Mouse (Mus musculus): Measurements from ENCODE around the gene Nudt16l1.

The Nudt16l1 gene

GRCm38 (mm10) chr16:4938461-4938860, at the start of gene Nudt16l1:
Gene Nudt16l1, plus strand, starts transcription at chr16:4938761.
- DNase-seq = no peak

GRCm38 (mm10) chr16:4890201-4890709, 48.3 kb upstream of the Nudt16l1 start:
- no peak for DNase-seq

DNA sequence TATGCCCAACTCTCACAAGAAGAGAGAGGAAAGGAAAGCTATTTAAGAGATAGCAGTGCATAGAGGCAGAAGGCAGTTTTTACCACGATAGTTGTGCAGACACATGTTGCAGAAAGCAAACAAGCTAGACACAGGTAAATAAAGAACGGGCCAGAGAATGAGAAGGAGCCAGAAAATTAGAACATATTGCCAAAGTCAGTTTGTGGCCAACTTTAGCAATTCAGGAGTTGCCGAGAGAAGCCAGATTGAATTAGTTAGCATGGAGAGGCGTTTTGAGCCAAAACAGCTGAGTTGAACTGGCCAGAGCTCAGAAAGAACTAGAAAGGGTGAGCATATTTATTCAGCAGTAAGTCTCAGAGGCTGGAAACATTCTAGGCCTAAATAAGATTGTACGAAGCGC, 46.4 kb upstream of the Nudt16l1 start:
- DNase-seq = no peak

- DNase-seq = no peak
These were observed 44.2 kb upstream of the Nudt16l1 start for GRCm38 (mm10) chr16:4894201-4894908.

DNA sequence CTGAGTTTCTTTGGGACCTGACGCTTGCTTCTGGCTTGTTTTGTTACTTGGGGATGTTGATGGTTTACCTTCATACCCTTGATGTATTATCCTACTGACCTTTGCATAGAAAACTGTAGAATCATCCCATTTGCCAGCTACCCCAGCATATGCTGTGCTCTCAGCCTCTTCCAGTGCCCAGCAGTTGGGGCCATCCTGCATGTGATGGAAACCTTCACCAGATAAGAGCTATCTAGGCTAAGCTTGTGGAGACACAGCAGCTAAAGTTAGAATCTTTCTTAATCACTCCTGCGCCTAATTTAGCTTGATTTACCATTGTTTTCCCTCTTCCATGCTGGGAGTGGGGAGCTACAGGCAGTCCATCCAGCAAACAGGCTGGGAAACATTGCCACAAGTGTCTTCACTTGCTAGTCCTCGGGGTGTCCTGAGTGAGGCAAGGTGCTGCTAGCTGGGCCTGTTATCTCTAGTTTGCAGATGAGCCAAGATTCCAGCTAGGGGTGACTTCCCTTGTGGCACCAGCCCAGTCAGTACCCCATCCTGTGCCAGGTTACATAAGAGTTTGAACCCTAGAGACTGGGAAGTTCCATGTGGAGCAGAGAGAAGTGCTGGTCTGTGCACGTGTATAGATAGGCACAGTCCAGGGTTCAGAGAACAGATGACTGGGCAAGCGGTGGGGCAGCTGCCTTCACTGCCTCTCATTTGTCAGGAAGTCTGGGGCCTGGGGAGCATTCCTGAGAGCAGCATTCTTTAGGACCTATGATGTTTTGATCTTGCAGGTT, 42.1 kb upstream of the Nudt16l1 start:
- no peak for DNase-seq

- no peak for DNase-seq
These were observed 41.3 kb upstream of the Nudt16l1 start for GRCm38 (mm10) chr16:4897146-4897730.

DNA sequence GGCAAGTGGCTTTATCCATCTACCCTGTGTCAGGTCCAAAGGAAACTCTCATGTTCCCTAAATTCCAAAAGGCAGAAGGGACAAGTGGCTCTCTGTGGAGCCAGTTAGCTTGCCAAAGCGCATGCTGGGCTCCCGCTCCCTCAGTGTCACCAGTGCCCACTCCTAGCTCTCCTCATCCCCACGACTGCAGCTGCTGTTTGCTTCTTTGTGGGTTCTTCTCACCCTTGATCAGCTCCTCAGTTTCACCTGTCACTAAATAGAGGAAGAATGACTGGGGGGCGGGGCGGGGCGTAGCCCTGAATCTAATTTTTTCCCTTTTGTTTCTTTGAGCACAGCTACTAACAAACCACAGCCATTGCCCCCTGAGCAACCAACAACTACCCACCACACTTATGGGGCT, 39.7 kb upstream of the Nudt16l1 start:
- no peak for DNase-seq

DNA sequence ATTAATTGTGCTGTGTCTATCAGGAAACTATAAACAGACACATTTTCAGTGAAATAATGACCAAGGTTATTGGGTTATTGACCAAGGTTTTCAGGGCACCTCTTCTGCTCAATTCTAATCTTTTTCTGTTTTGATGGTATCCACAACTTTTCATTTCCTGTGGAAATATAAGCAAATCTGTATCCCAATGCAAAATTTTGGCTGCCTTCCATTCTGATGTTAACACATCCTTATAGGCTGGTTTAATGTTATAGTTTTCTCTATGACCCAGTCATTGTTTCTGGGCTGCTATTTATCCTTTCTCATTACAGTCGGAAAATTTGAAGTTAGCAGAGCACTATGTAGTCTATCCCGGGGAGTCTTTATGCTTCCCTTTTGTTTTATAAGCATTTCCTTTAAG, 38.9 kb upstream of the Nudt16l1 start:
- DNase-seq = no peak

- DNase-seq = no peak
These were observed 37.4 kb upstream of the Nudt16l1 start for GRCm38 (mm10) chr16:4901167-4901566.

GRCm38 (mm10) chr16:4902390-4902789, 36.2 kb upstream of the Nudt16l1 start:
- DNase-seq = no peak

GRCm38 (mm10) chr16:4903491-4904102, 35.0 kb upstream of the Nudt16l1 start:
- no peak for DNase-seq

DNA sequence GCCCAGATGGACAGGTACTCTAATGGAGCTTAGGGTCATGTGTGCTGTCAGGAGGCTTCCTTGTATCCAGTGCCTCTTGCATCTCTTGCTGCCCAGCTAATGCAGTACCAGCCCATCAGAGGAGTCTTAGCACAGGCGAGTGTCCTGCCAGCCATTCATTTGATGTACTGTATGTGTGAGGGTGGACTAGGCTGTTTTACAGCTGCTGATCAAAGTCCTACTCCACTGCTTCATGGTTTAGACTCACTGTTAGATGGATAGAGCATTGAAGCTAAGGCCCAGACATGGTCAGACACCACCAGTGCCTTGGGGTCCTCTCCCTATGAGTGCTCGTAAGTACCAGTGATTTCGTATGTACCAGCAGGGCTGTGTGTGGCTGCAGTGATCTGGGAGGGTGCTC, 33.7 kb upstream of the Nudt16l1 start:
- no peak for DNase-seq

DNA sequence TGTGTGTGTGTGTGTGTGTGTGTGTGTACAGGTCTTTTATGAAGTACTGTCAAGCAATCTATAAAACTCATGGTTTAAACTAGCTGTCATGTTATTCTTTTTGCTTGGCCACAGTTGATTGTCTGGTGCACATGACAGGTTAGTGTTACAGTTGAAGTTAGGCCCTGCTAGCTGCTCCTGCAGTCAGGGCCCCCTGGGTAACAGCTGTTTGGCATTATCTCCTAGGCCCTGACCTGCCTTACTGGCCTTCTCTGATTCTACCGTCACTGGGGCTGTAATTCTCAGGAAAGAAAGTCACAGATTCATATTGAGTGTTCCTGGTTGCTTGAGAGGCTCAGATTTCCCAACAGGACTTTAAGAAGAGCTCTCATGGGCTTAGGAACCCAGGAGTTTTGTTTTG, 33.0 kb upstream of the Nudt16l1 start:
- DNase-seq = no peak

- DNase-seq = no peak
These were observed 32.0 kb upstream of the Nudt16l1 start for GRCm38 (mm10) chr16:4906559-4906958.

DNA sequence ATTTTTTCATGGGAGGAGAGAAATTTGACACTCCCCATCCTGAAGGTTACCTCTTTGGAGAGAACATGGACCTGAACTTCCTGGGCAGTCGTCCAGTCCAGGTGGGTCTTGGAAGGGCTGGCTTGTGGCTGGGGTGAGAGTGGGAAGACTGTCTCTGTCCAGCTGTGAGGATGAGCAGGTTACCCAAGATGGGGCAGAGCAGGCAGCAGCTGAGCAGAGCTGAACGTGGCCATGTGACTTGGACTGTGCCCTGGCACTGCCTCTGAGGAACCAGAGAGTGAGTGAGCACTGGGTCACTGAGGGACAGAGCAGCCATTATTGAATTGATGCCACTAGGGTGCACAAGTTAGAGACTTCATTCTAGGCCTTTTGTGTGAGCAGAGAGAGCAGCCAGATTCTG, 31.2 kb upstream of the Nudt16l1 start:
- no peak for DNase-seq

- no peak for DNase-seq
These were observed 30.6 kb upstream of the Nudt16l1 start for GRCm38 (mm10) chr16:4907972-4908371.

DNA sequence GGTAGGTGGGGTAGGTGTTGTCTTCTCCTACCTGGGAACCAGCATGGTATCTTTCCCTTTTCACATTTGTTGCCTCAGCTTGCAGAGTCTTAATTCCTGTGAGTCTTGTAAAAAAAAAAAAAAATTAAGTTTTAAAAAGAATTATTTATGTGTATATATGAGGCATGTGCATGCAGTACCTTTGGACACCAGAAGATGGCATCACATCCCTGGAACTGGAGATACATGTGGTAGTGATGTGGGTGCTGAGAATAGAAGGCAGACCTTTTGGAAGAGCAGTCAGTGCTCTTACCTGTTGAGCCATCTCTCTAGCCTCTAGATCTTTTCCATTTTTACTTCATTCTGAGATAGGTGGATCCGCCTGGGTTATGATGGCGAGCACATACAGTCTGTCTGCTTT, 28.8 kb upstream of the Nudt16l1 start:
- no peak for DNase-seq

- no peak for DNase-seq
These were observed 27.8 kb upstream of the Nudt16l1 start for GRCm38 (mm10) chr16:4910758-4911157.

GRCm38 (mm10) chr16:4912074-4912648, 26.4 kb upstream of the Nudt16l1 start:
- DNase-seq = no peak

GRCm38 (mm10) chr16:4912907-4913782, 25.4 kb upstream of the Nudt16l1 start:
- no peak for DNase-seq

DNA sequence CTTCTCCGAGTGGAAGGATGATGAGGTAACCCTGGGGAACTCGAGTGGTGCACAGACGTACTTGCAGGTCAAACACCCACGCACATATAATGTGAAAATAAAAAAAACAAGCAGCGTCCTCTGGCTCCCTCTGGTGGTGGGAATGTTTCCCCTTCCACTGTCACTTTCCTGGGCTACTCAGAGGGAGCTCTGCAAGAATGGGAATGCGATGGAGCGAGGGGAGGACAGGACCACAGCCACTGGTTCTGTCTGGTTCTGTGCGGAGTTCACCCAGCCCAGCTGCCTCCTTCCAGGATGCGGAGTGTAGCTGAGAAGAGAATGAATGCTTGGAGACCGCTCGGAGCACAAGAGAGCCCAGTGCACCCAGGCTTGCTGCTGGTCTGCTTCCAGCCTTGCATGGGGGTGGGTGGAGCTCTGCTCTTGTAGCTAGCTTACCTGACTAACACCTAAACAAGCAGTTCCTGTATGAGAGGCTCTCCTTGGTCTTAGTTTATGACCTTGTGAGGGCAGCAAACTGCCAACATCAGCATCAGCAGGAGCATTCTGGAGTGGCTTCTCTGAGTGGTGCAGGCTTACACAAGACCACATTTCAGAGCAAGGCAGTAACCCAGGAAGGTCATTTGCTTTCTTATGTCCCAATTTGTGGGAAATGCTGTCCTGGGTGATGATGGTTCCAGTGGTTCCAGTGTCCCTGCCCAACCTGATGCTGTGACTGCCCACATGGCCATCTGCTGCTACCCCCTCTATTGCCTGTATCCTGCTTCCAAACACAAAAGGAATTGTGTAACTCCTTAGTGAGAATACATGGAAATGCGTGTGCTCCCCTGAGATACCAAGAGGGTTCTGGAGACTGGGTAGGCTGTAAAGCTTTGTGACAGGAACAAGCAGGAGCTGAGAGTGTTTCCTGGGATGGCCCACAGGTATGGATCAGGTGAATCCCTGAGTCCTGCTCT, 24.5 kb upstream of the Nudt16l1 start:
- DNase-seq = peak; percentile 88
